Mouse (Mus musculus) activated CD4-positive, CD25-positive, alpha-beta regulatory T cell, adult 4 months (primary cell): ENCODE measurements around the gene Zfp697. TPM values are rescaled to one million over a fixed set of nuclear protein-coding genes. Genes with fewer than 3 reads are reported as not detected.
"Not testable (repeated sequence)": the region's sequence is repeated elsewhere in the genome, so short reads cannot be mapped to it uniquely, and the experiment has no call there.

ENCODE experiments used
- ATAC-seq: one replicate; pipeline ENCODE4 v1.8.0; 2017
- polyA plus RNA-seq, 2 experiments: library from polyadenylated mRNA; unstranded; fragments of 100-300 nt; shearing (Covaris generic); gene quantifications; one replicate each; pipeline ENCODE4 v1.2.1; 2017

Gene Zfp697
- polyA plus RNA-seq, 2 experiments from 2014 or later = 0.11 TPM; not detected in 1

- not testable (repeated sequence) for ATAC-seq
Measured at GRCm38 (mm10) chr3:98524552-98524951, 142.3 kb downstream of the Zfp697 start.

- ATAC-seq = not testable (repeated sequence)
Measured at GRCm38 (mm10) chr3:98524978-98525377, 142.7 kb downstream of the Zfp697 start.

- ATAC-seq = not testable (repeated sequence)
Measured at GRCm38 (mm10) chr3:98547641-98548040, 165.4 kb downstream of the Zfp697 start.

- not testable (repeated sequence) for ATAC-seq
Measured at GRCm38 (mm10) chr3:98548495-98548894, 166.2 kb downstream of the Zfp697 start.

- not testable (repeated sequence) for ATAC-seq
Measured at GRCm38 (mm10) chr3:98550215-98550614, 168.0 kb downstream of the Zfp697 start.

- ATAC-seq = not testable (repeated sequence)
Measured at GRCm38 (mm10) chr3:98550832-98551231, 168.6 kb downstream of the Zfp697 start.

- not testable (repeated sequence) for ATAC-seq
Measured at GRCm38 (mm10) chr3:98560711-98561110, 178.4 kb downstream of the Zfp697 start.

- ATAC-seq = not testable (repeated sequence)
Measured at GRCm38 (mm10) chr3:98563831-98564230, 181.6 kb downstream of the Zfp697 start.

GRCm38 (mm10) chr3:98564894-98565293 lies 182.6 kb downstream of the Zfp697 start:
- not testable (repeated sequence) for ATAC-seq

- not testable (repeated sequence) for ATAC-seq
Measured at GRCm38 (mm10) chr3:98567717-98568116, 185.5 kb downstream of the Zfp697 start.

- ATAC-seq = not testable (repeated sequence)
Measured at GRCm38 (mm10) chr3:98581024-98581423, 198.8 kb downstream of the Zfp697 start.

- ATAC-seq = not testable (repeated sequence)
Measured at GRCm38 (mm10) chr3:98582202-98582601, 199.9 kb downstream of the Zfp697 start.

- not testable (repeated sequence) for ATAC-seq
Measured at GRCm38 (mm10) chr3:98582622-98583021, 200.4 kb downstream of the Zfp697 start.

GRCm38 (mm10) chr3:98587721-98588120 lies 205.5 kb downstream of the Zfp697 start:
- ATAC-seq = no peak

- ATAC-seq = no peak
Measured at GRCm38 (mm10) chr3:98588707-98589106, 206.4 kb downstream of the Zfp697 start, which contains the start of gene Gm10681. Gene Gm10681, minus strand, starts transcription at chr3:98588807.

- ATAC-seq = not testable (repeated sequence)
Measured at GRCm38 (mm10) chr3:98613540-98613939, 231.3 kb downstream of the Zfp697 start.

- no peak for ATAC-seq
Measured at GRCm38 (mm10) chr3:98613963-98614362, 231.7 kb downstream of the Zfp697 start.

GRCm38 (mm10) chr3:98614406-98614927 lies 232.2 kb downstream of the Zfp697 start:
- not testable (repeated sequence) for ATAC-seq

GRCm38 (mm10) chr3:98616244-98616643 lies 234.0 kb downstream of the Zfp697 start:
- not testable (repeated sequence) for ATAC-seq

- not testable (repeated sequence) for ATAC-seq
Measured at GRCm38 (mm10) chr3:98616786-98617185, 234.5 kb downstream of the Zfp697 start.

- no peak for ATAC-seq
Measured at GRCm38 (mm10) chr3:98629633-98630032, 247.4 kb downstream of the Zfp697 start.

GRCm38 (mm10) chr3:98630152-98630551 lies 247.9 kb downstream of the Zfp697 start, which contains the start of gene Hsd3b5:
Gene Hsd3b5, minus strand, starts transcription at chr3:98630252.
- no peak for ATAC-seq

- no peak for ATAC-seq
Measured at GRCm38 (mm10) chr3:98635145-98635544, 252.9 kb downstream of the Zfp697 start.

- ATAC-seq = no peak
Measured at GRCm38 (mm10) chr3:98680786-98681185, 298.5 kb downstream of the Zfp697 start.

- ATAC-seq = no peak
Measured at GRCm38 (mm10) chr3:98682401-98682800, 300.1 kb downstream of the Zfp697 start.
